Mouse (Mus musculus): ENCODE results near the gene Ampd1. TPM values are rescaled to one million over a fixed set of nuclear protein-coding genes. Genes with fewer than 3 reads are reported as not detected.
"Not testable (repeated sequence)": the region's sequence is repeated elsewhere in the genome, so short reads cannot be mapped to it uniquely, and the experiment has no call there.

Ampd1 gene
- polyA plus RNA-seq, 1 experiment from 2014 or later, result not detected

GRCm38 (mm10) chr3:103112216-103112615 is 38.4 kb downstream of the Ampd1 start:
- no peaks in the 10 kb centered on the region for H3K9me3 ChIP-seq

DNA sequence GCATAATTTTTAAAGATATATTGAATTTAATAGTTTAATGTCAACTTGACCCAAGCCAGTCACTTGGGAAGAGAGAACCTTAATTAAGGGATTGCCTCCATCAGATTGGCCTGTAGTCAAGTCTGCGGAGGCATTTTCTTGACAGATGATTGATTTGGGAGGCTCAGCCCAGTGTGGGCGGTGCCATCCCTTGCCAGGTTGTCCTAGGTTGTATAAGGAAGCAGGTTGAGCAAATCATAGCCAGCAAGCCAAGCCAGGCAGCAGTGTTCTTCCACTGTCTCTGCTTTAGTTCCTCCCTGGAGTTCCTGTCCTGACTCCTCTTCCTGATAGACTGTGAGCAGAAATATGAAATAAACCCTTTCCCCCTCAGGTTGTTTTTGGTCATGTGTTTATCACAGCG is 49.8 kb downstream of the Ampd1 start:
- H3K9me3 ChIP-seq, result no peaks in the 10 kb centered on the region
- no peaks in the 10 kb centered on the region for H3K36me3 ChIP-seq (replicated peaks)
- H3K27me3 ChIP-seq (replicated peaks; ENCODE audit: low read depth, poor library complexity, severe bottlenecking), result no peaks in the 10 kb centered on the region
- no peak overlapping the region for H3K4me3 ChIP-seq
- no peak for DNase-seq (ENCODE audit: low spot score)
- H3K4me1 ChIP-seq, result peaks cover 8% of the 10 kb centered on the region
- H3K27ac ChIP-seq (replicated peaks), result no peak overlapping the region
- WGBS, result 89% methylated on average over 3 of the region's 3 CpGs

More at GRCm38 (mm10) chr3:103112216-103112615, 38.4 kb downstream of the Ampd1 start:
- Histone ChIP-seq H3K27me3 (replicated peaks; ENCODE audit: low read depth, poor library complexity, severe bottlenecking) (no peaks in the 10 kb centered on the region), H3K4me3 (no peak overlapping the region), H3K4me1 (no peaks in the 10 kb centered on the region; the same call in 1 of the 2 replicates), H3K27ac (replicated peaks) (no peak overlapping the region), H3K36me3 (replicated peaks) (no peaks in the 10 kb centered on the region)
- no peak for DNase-seq (ENCODE audit: low spot score)
- 84% methylated on average over 5 of the region's 5 CpGs for WGBS

DNA sequence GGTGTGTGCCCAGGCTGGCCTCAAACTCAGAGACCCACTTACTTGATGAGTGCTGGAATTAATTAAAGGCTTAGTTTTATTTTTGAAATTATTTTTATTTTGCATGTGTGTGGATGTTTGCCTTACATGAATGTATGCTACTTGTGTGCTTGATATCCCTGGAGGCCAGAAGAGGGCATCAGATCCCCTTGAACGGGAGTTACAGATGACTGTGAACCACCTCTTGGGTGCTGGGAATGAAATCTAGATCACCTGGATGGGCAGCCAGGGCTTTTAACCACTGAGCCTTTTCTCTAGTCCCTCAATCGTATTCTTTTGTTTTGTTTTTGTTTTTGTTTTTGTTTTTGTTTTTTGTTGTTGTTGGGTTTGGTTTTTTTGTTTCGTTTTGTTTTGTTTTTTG is 52.3 kb downstream of the Ampd1 start:
- H3K27ac ChIP-seq (replicated peaks), result no peak overlapping the region
- DNase-seq (ENCODE audit: low spot score), result no peak
- peaks cover 19% of the 10 kb centered on the region for H3K4me1 ChIP-seq
- no peaks in the 10 kb centered on the region for H3K27me3 ChIP-seq (replicated peaks; ENCODE audit: low read depth, poor library complexity, severe bottlenecking)
- no peak overlapping the region for H3K4me3 ChIP-seq
- H3K36me3 ChIP-seq (replicated peaks), result no peaks in the 10 kb centered on the region
- H3K9me3 ChIP-seq, result no peaks in the 10 kb centered on the region
- WGBS, result 89% methylated on average over 3 of the region's 3 CpGs

GRCm38 (mm10) chr3:103127177-103127576 is 53.4 kb downstream of the Ampd1 start:
- H3K4me3 ChIP-seq, result no peak overlapping the region
- peaks cover 19% of the 10 kb centered on the region for H3K4me1 ChIP-seq
- DNase-seq (ENCODE audit: low spot score), result no peak
- no peaks in the 10 kb centered on the region for H3K9me3 ChIP-seq
- H3K36me3 ChIP-seq (replicated peaks), result no peaks in the 10 kb centered on the region
- no peaks in the 10 kb centered on the region for H3K27me3 ChIP-seq (replicated peaks; ENCODE audit: low read depth, poor library complexity, severe bottlenecking)
- no peak overlapping the region for H3K27ac ChIP-seq (replicated peaks)
- 52% methylated on average over 2 of the region's 2 CpGs for WGBS

DNA sequence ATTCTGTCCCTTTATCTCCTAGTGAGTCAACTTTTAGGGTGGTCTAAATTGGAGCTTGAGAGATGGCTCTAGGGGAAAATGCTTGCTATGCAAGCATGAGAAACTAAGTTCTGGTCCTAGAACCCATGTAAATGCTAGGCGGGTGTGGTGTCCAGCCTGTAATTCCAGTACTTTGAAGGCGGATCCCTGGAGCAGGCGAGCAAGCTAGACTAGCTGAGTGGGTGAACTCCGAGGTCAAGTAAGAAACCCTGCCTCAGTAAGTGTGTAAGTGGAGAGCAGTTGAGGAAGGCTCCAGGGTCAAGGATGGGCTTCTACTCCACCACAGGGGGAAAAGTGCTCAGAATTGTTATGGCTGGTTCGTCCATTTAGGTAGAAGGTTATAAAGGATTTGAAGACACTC is 53.9 kb downstream of the Ampd1 start:
- H3K27ac ChIP-seq (replicated peaks), result no peak overlapping the region

GRCm38 (mm10) chr3:103128251-103128650 is 54.4 kb downstream of the Ampd1 start:
- no peak overlapping the region for H3K4me3 ChIP-seq
- no peak for DNase-seq (ENCODE audit: low spot score)

More for the DNA sequence above, 53.9 kb downstream of the Ampd1 start:
- WGBS, result 68% methylated on average over 5 of the region's 5 CpGs
- H3K4me3 ChIP-seq, result no peak overlapping the region
- H3K36me3 ChIP-seq (replicated peaks), result no peaks in the 10 kb centered on the region
- H3K9me3 ChIP-seq, result no peaks in the 10 kb centered on the region
- no peaks in the 10 kb centered on the region for H3K27me3 ChIP-seq (replicated peaks; ENCODE audit: low read depth, poor library complexity, severe bottlenecking)
- DNase-seq (ENCODE audit: low spot score), result no peak
- peaks cover 19% of the 10 kb centered on the region for H3K4me1 ChIP-seq

GRCm38 (mm10) chr3:103129367-103130159 is 55.7 kb downstream of the Ampd1 start:
- Histone ChIP-seq H3K27ac (replicated peaks) (0 out of 2 replicates have a peak overlapping the region, but pooled peaks have one; percentile 35), H3K27me3 (replicated peaks; ENCODE audit: low read depth, poor library complexity, severe bottlenecking) (no peaks in the 10 kb centered on the region), H3K4me1 (peaks cover 19% of the 10 kb centered on the region), H3K4me3 (no peak overlapping the region), H3K9me3 (no peaks in the 10 kb centered on the region), H3K36me3 (replicated peaks) (no peaks in the 10 kb centered on the region)
- 86% methylated on average over 8 of the region's 8 CpGs for WGBS
- no peak for DNase-seq (ENCODE audit: low spot score)

More at GRCm38 (mm10) chr3:103128251-103128650, 54.4 kb downstream of the Ampd1 start:
- no peaks in the 10 kb centered on the region for H3K27me3 ChIP-seq (replicated peaks; ENCODE audit: low read depth, poor library complexity, severe bottlenecking)
- no peaks in the 10 kb centered on the region for H3K9me3 ChIP-seq
- peaks cover 19% of the 10 kb centered on the region for H3K4me1 ChIP-seq
- 54% methylated on average over 4 of the region's 4 CpGs for WGBS
- no peak overlapping the region for H3K27ac ChIP-seq (replicated peaks)
- H3K36me3 ChIP-seq (replicated peaks), result no peaks in the 10 kb centered on the region

DNA sequence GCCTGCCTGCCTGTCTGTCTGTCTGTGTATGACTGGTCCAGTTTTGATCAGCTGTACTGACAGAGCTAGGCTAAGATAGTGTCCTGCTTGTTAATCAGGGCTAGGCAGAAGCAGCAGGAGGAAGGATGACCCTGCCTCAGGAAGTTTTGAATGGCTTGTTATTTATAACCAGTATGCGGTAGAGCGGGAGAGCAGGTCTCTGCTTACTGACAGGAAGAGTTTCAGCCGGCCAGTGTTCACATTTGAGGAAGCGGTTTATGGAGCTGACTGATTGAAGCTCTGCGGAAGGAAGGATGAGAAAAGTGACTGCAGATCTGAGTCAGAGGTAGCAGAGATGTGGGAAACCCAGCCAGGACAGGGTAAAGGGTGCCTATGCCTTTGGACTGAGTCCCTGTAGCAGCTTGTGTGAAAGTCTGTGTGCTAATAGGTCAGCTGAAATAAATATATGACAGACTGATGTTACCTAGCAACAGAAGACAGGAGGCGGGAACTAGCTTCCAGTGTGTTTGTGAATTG is 56.5 kb downstream of the Ampd1 start:
- no peak overlapping the region for H3K4me3 ChIP-seq
- H3K9me3 ChIP-seq, result no peaks in the 10 kb centered on the region
- no peaks in the 10 kb centered on the region for H3K27me3 ChIP-seq (replicated peaks; ENCODE audit: low read depth, poor library complexity, severe bottlenecking)
- no peaks in the 10 kb centered on the region for H3K36me3 ChIP-seq (replicated peaks)
- no peak overlapping the region for H3K27ac ChIP-seq (replicated peaks)
- H3K4me1 ChIP-seq, result peaks cover 19% of the 10 kb centered on the region
- DNase-seq (ENCODE audit: low spot score), result peak; percentile 11
- WGBS, result 52% methylated on average over 6 of the region's 6 CpGs

GRCm38 (mm10) chr3:103133098-103133497 is 59.3 kb downstream of the Ampd1 start:
- no peak overlapping the region for H3K4me3 ChIP-seq
- WGBS, result 92% methylated on average over 10 of the region's 10 CpGs

DNA sequence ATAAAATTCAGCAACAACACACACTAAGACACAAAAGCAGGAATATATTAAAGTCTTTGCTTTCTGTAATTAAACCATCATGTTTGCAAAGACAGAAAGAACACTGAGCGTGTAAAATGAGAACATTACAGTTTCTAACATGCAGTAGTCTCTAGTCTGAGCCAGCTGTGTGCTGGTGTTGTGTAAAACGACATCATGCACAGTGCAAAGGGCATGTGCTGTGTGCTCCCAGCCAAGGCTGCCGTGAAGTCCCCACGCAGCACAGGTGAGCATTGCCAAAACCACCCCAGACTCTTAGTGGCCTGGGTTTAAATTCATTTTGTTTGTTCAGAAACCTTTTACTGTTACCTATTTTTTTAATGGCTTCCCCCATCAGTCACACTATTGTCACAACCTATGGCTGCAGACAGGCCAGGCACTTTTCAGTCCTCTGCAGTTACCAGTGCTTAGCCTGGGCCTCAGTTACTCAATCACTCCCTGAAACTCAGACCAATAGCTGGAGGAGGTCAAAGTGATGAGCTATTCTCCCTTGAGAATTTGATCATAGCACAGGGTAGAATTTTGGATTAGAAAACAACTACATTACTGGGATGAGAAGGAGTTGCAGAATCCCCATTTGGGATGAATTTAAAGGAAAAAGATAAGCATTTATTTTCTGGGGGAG is 62.7 kb downstream of the Ampd1 start:
- no peaks in the 10 kb centered on the region; the same call in 1 of the 2 replicates for H3K4me1 ChIP-seq
- no peaks in the 10 kb centered on the region for H3K36me3 ChIP-seq (replicated peaks)
- 86% methylated on average over 4 of the region's 4 CpGs for WGBS
- no peak overlapping the region for H3K27ac ChIP-seq (replicated peaks)
- H3K4me3 ChIP-seq, result no peak overlapping the region
- no peaks in the 10 kb centered on the region for H3K9me3 ChIP-seq
- no peaks in the 10 kb centered on the region for H3K27me3 ChIP-seq (replicated peaks; ENCODE audit: low read depth, poor library complexity, severe bottlenecking)
- DNase-seq (ENCODE audit: low spot score), result no peak

More at GRCm38 (mm10) chr3:103133098-103133497, 59.3 kb downstream of the Ampd1 start:
- no peaks in the 10 kb centered on the region for H3K27me3 ChIP-seq (replicated peaks; ENCODE audit: low read depth, poor library complexity, severe bottlenecking)
- H3K9me3 ChIP-seq, result no peaks in the 10 kb centered on the region
- no peak for DNase-seq (ENCODE audit: low spot score)
- peaks cover 10% of the 10 kb centered on the region for H3K4me1 ChIP-seq
- H3K36me3 ChIP-seq (replicated peaks), result no peaks in the 10 kb centered on the region
- no peak overlapping the region for H3K27ac ChIP-seq (replicated peaks)

- WGBS, result 75% methylated on average over 8 of the region's 8 CpGs
- Histone ChIP-seq H3K36me3 (replicated peaks) (no peaks in the 10 kb centered on the region), H3K27me3 (replicated peaks; ENCODE audit: low read depth, poor library complexity, severe bottlenecking) (no peaks in the 10 kb centered on the region), H3K9me3 (no peaks in the 10 kb centered on the region), H3K27ac (replicated peaks) (no peak overlapping the region), H3K4me1 (no peaks in the 10 kb centered on the region), H3K4me3 (no peak overlapping the region)
- no peak for DNase-seq (ENCODE audit: low spot score)
Measured at GRCm38 (mm10) chr3:103139047-103139446, 65.2 kb downstream of the Ampd1 start.

GRCm38 (mm10) chr3:103140095-103140838 is 66.5 kb downstream of the Ampd1 start:
- H3K4me1 ChIP-seq; H3K27ac ChIP-seq (replicated peaks); DNase-seq (ENCODE audit: low spot score); H3K27me3 ChIP-seq (replicated peaks; ENCODE audit: low read depth, poor library complexity, severe bottlenecking); H3K36me3 ChIP-seq (replicated peaks); H3K9me3 ChIP-seq; H3K4me3 ChIP-seq: not testable (repeated sequence)
- WGBS, result 66% methylated on average over 11 of the region's 11 CpGs

All from embryonic facial prominence, embryonic 10.5 days (tissue).